Mouse (Mus musculus) heart, postnatal 0 days (tissue): ENCODE results near the gene Il1rapl1. TPM values are rescaled to one million over a fixed set of nuclear protein-coding genes. Genes with fewer than 3 reads are reported as not detected.

Experiments
- ATAC-seq: fragments of 200-750 bp; cut with Nextera tagmentation; 2 replicates; pipeline ENCODE4 v1.8.0; 2017; ENCODE audit warnings: low read depth, moderate number of reproducible peaks, moderate library complexity; ENCODE audit not compliant: insufficient read depth
- DNase-seq: peaks from one replicate; pipeline ENCODE4 v3.0.0-alpha.2; 2016; ENCODE audit warnings: low spot score
- H3K27ac ChIP-seq: fragments of 300-500 bp; sonication (generic); 2 replicates; pipeline ENCODE4 v1.5.1; 2014; ENCODE audit warnings: low read depth, mild to moderate bottlenecking
- H3K27me3 ChIP-seq: fragments of 300-500 bp; sonication (generic); 2 replicates; pipeline ENCODE4 v1.6.1; 2014; ENCODE audit warnings: low read length, mixed read lengths; ENCODE audit not compliant: control insufficient read depth, insufficient read depth
- H3K36me3 ChIP-seq: fragments of 300-500 bp; sonication (generic); replicated peaks from 2 replicates; pipeline ENCODE4 v1.6.1; 2014; ENCODE audit warnings: low read length, mixed read lengths; ENCODE audit not compliant: control insufficient read depth, insufficient read depth
- H3K4me1 ChIP-seq: fragments of 300-500 bp; sonication (generic); 2 replicates; pipeline ENCODE4 v1.6.1; 2014; ENCODE audit warnings: antibody characterized with exemption; ENCODE audit not compliant: control insufficient read depth, insufficient read depth
- H3K4me2 ChIP-seq: fragments of 300-500 bp; sonication (generic); 2 replicates; pipeline ENCODE4 v1.6.1; 2014; ENCODE audit warnings: low read depth, mild to moderate bottlenecking, low read length, moderate library complexity
- H3K4me3 ChIP-seq: fragments of 300-500 bp; sonication (generic); 2 replicates; pipeline ENCODE4 v1.5.1; 2014; ENCODE audit warnings: low read depth, low read length
- H3K9ac ChIP-seq: fragments of 300-500 bp; sonication (generic); replicated peaks from 2 replicates; pipeline ENCODE4 v1.6.1; 2014; ENCODE audit warnings: low read depth, low read length, mixed read lengths
- H3K9me3 ChIP-seq: fragments of 300-500 bp; sonication (generic); replicated peaks from 2 replicates; pipeline ENCODE4 v1.6.1; 2016; ENCODE audit warnings: low read length; ENCODE audit not compliant: control insufficient read depth
- CTCF ChIP-seq: IDR thresholded peaks from 2 replicates; pipeline ENCODE4 v1.5.1; 2016; ENCODE audit warnings: antibody characterized with exemption, control low read depth, low read depth
- EP300 ChIP-seq: IDR thresholded peaks from 2 replicates; pipeline ENCODE4 v1.6.1; 2016; ENCODE audit warnings: antibody characterized with exemption, low read depth
- WGBS: fragments of 180-500 bp; shearing (Covaris S2); extraction: QIAGEN DNeasy Blood & Tissue Kit; methylation state at CpG from one replicate; pipeline ENCODE4 v1.1.7; 2014; 5-methylcytosine and 5-hydroxymethylcytosine counted together
- polyA plus RNA-seq: library from polyadenylated mRNA; unstranded; fragments of >200 nt; fragmentation: Nextera tagmentation; extraction: Ambion mirVana; gene quantifications from 2 replicates; pipeline ENCODE4 v1.2.1, GENCODE M21; 2015
- total RNA-seq: library from RNA; depleted of rRNA; stranded (reverse); fragments of >200 nt; gene quantifications from 2 replicates; pipeline ENCODE4 v1.2.3, GENCODE M21; 2014; ENCODE audit warnings: low replicate concordance

The Il1rapl1 gene
- total and polyA plus RNA-seq, 2 experiments from 2014 or later: 0.08 TPM; not detected in 1

DNA sequence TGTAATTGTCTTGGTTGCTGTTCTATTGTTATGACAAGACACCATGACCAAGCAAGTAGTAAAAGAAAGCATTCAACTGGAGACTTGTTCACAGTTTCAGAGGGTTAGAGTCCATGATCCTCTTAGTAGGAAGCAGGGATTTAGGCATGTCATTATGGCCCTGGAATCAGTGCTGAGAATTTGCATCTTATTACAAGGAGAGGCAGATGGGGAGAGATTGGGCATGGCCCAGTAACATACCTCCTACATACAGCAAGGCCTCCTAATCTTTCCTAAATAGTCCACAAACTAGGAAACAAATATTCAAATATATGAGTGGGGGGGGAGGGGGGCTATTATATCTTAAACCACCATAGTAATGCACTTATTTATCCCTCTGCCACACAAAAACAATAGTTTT is 301.6 kb downstream of the Il1rapl1 start:
- no peak for TF ChIP-seq CTCF
- TF ChIP-seq EP300: no peak
- H3K9me3 ChIP-seq: no peaks in the 10 kb centered on the region
- no peaks in the 10 kb centered on the region for H3K27me3 ChIP-seq
- H3K36me3 ChIP-seq: no peaks in the 10 kb centered on the region
- ATAC-seq (no peak), DNase-seq (no peak)
- H3K4me1 ChIP-seq: no peaks in the 10 kb centered on the region
- H3K4me3 ChIP-seq: no peak overlapping the region
- no peak overlapping the region for H3K4me2 ChIP-seq
- no peak overlapping the region for H3K27ac ChIP-seq
- H3K9ac ChIP-seq: no peak overlapping the region

DNA sequence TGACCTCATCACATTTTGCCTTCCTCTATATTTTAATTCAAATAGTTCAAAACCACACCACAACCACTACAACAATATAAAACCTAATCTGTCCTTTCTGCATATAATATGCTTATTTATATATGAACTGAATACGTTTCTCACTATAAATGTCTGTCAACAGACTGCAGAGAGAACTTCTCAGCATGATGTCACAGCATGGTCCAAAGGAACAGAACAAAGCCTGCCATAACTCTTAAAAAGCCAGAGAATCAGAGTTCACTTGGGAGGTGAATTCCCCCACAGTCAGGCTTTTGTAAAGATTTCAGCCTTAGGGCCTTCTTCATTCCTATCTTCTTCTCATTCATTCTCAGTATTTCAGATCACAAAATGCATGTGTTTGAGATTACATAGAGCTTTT is 307.7 kb downstream of the Il1rapl1 start:
- no peaks in the 10 kb centered on the region for H3K4me1 ChIP-seq
- no peaks in the 10 kb centered on the region for H3K9me3 ChIP-seq
- ATAC-seq: no peak
- H3K27me3 ChIP-seq: no peaks in the 10 kb centered on the region
- DNase-seq: no peak
- WGBS: 44% methylated on average over 1 of the region's 1 CpGs
- no peaks in the 10 kb centered on the region for H3K36me3 ChIP-seq
- H3K4me3 ChIP-seq: no peak overlapping the region
- H3K9ac ChIP-seq: no peak overlapping the region
- H3K4me2 ChIP-seq: no peak overlapping the region
- no peak for TF ChIP-seq EP300
- no peak for TF ChIP-seq CTCF
- no peak overlapping the region for H3K27ac ChIP-seq

DNA sequence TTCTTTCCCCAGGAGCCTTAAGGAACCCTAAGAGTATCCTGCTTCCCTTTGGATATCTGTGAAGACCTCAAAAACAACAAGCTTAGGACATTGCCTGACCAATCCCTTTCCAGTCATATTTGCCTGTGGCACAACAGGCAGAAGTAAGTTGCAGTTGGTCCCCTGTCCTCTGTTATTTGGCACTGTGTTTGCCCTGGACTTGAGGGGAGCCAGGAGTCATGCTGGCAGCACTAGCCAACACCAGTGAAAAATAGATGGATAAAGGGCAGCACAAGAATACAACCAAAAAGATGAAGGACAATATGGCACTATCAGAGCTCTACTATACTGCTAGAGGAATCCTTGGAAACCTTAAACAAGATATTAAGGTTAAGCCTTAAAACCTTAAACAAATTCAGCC is 322.4 kb downstream of the Il1rapl1 start:
- H3K9me3 ChIP-seq: no peaks in the 10 kb centered on the region
- no peak for DNase-seq
- no peak overlapping the region for H3K27ac ChIP-seq
- H3K4me3 ChIP-seq: no peak overlapping the region
- H3K27me3 ChIP-seq: no peaks in the 10 kb centered on the region
- H3K36me3 ChIP-seq: no peaks in the 10 kb centered on the region
- TF ChIP-seq CTCF: no peak
- TF ChIP-seq EP300: no peak
- H3K9ac ChIP-seq: no peak overlapping the region
- ATAC-seq: no peak
- H3K4me2 ChIP-seq: no peak overlapping the region
- no peaks in the 10 kb centered on the region for H3K4me1 ChIP-seq

DNA sequence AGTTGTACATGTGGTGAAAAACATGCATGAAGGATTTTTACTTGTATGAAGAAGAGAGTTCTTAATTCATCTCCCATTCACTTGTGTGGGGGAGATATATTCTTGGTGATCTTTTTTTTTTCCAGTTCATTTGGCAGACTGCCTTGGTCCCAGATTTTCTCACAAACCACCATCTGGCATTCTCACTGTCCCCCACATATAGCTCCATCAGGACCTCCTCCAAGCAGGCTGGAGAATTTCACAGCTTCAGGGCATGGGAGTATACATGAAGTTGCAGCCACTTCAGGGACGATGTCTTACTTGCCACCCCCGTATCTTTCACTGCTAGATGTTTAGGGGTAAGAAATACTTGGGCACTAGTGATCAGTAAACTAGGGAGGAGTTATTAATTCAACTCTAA is 404.9 kb downstream of the Il1rapl1 start:
- no peak for TF ChIP-seq CTCF
- TF ChIP-seq EP300: no peak
- ATAC-seq (no peak), DNase-seq (no peak)
- 41% methylated on average over 2 of the region's 2 CpGs for WGBS
- Histone ChIP-seq H3K27ac (no peak overlapping the region), H3K4me1 (no peaks in the 10 kb centered on the region), H3K9me3 (no peaks in the 10 kb centered on the region), H3K9ac (no peak overlapping the region), H3K36me3 (no peaks in the 10 kb centered on the region), H3K4me2 (no peak overlapping the region), H3K27me3 (no peaks in the 10 kb centered on the region), H3K4me3 (no peak overlapping the region)

DNA sequence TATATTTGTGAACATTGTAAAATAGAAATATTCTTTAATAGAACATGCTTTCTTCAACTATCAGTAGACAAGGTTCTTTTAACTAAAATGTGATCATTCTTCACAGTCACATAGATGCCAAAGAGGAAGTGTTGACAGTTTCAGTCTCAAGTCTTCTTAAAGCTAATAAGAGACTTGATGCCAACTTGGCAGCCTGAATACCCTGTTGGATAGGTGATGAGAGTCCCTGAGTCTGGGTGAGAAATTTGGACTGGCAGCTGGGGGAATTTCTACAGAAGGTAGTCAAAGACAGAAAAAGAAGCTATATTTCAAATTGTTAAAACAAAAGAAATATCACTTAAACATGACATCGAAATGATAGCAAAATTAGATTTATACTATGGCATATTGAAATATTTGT is 451.6 kb downstream of the Il1rapl1 start:
- whole genome bisulfite sequencing: 74% methylated on average over 1 of the region's 1 CpGs
- Histone ChIP-seq H3K36me3 (no peaks in the 10 kb centered on the region), H3K4me3 (no peak overlapping the region), H3K9ac (no peak overlapping the region), H3K4me1 (no peaks in the 10 kb centered on the region), H3K27me3 (no peaks in the 10 kb centered on the region), H3K9me3 (no peaks in the 10 kb centered on the region), H3K27ac (no peak overlapping the region), H3K4me2 (no peak overlapping the region)
- ATAC-seq: no peak
- no peak for DNase-seq
- TF ChIP-seq CTCF: no peak

DNA sequence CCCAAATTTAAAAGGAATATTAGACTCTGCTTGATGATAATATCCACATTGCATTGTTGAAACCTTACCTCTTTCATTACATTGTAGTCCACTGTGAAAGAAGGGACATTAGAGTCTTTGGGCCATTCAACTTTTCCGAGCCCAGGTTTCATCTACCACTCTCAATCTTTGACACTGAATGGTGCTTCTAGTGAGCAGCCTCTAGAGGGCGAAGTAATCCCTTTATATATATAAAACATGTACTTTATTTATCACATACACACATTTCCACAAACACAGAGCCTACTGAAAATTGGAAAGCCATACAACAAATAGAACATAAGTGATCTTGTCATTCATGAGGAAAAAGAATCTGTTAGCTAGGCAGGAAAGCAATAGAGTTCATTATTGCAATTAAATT is 459.8 kb downstream of the Il1rapl1 start:
- H3K9me3 ChIP-seq: no peaks in the 10 kb centered on the region
- TF ChIP-seq CTCF (no peak), EP300 (no peak)
- no peak for ATAC-seq

More for the DNA sequence above, 459.8 kb downstream of the Il1rapl1 start:
- no peak overlapping the region for H3K4me3 ChIP-seq
- WGBS: 22% methylated on average over 2 of the region's 2 CpGs
- no peak for DNase-seq
- H3K27me3 ChIP-seq: no peaks in the 10 kb centered on the region
- H3K27ac ChIP-seq: no peak overlapping the region
- H3K9ac ChIP-seq: no peak overlapping the region
- H3K4me2 ChIP-seq: no peak overlapping the region
- H3K4me1 ChIP-seq: no peaks in the 10 kb centered on the region
- no peaks in the 10 kb centered on the region for H3K36me3 ChIP-seq
